Mouse (Mus musculus) Patski (cell line): ENCODE data around the gene Sh3pxd2a. TPM values are rescaled to one million over a fixed set of nuclear protein-coding genes. Genes with fewer than 3 reads are reported as not detected.

Experiments used
- ATAC-seq: fragments of 100-300 bp; one replicate; pipeline ENCODE4 v1.8.0; 2021
- CTCF ChIA-PET: fragments of 350-600 bp; sonication (Branson Sonifier 250); formaldehyde crosslinking; loops from one replicate; lab custom pipeline; 2022; ENCODE audit warnings: inconsistent platforms; lab: Charles Lee
- POLR2A ChIA-PET: fragments of 350-600 bp; sonication (Branson Sonifier 250); formaldehyde crosslinking; loops from one replicate; lab custom pipeline; 2022; ENCODE audit warnings: antibody characterized with exemption, inconsistent platforms; lab: Charles Lee
- DNase-seq: peaks from one replicate; pipeline ENCODE4 v3.0.0-alpha.2; 2011; ENCODE audit warnings: low read depth, low spot score
- H3K27me3 ChIP-seq: fragments of 371-371 bp; one replicate; pipeline ENCODE4 v1.5.1; 2021
- CTCF ChIP-seq: fragments of 100-300 bp; IDR thresholded peaks from one replicate; pipeline ENCODE4 v1.5.1; 2021
- in situ Hi-C: fragments of 300-500 bp; cut with MboI; formaldehyde crosslinking; loops from 3 replicates; pipeline ENCODE4 v1.11.1; 2018; ENCODE audit warnings: low pct_unique_long_range_greater_than_20kb, mixed read lengths
- polyA plus RNA-seq: library from polyadenylated mRNA; unstranded; gene quantifications from one replicate; pipeline ENCODE4 v1.2.3, GENCODE M21; 2021

Gene Sh3pxd2a
- polyA plus RNA-seq, 1 experiment from 2014 or later, result 37.3 TPM

GRCm38 (mm10) chr19:47413458-47414005, 50.7 kb downstream of the Sh3pxd2a start:
- TF ChIP-seq CTCF, result no peak
- CTCF ChIA-PET, result no interaction called here
- DNase-seq (no peak), ATAC-seq (no peak)
- POLR2A ChIA-PET, result no interaction called here
- H3K27me3 ChIP-seq, result no peaks in the 10 kb centered on the region
- in situ Hi-C loops, result no loop called here

GRCm38 (mm10) chr19:47412566-47413248, 51.5 kb downstream of the Sh3pxd2a start:
- DNase-seq, result no peak
- no peak for ATAC-seq
- in situ Hi-C loops, result no loop called here
- TF ChIP-seq CTCF, result no peak
- no peaks in the 10 kb centered on the region for H3K27me3 ChIP-seq
- CTCF ChIA-PET, result no interaction called here
- POLR2A ChIA-PET, result no interaction called here

- TF ChIP-seq CTCF, result no peak
- ATAC-seq (no peak), DNase-seq (no peak)
- in situ Hi-C loops, result no loop called here
- ChIA-PET POLR2A (no interaction called here), CTCF (no interaction called here)
- H3K27me3 ChIP-seq, result no peaks in the 10 kb centered on the region
These were observed 53.9 kb downstream of the Sh3pxd2a start for GRCm38 (mm10) chr19:47410301-47410700.

GRCm38 (mm10) chr19:47409142-47409541, 55.1 kb downstream of the Sh3pxd2a start:
- no peaks in the 10 kb centered on the region for H3K27me3 ChIP-seq
- ATAC-seq, result no peak
- no peak for TF ChIP-seq CTCF
- DNase-seq, result no peak
- in situ Hi-C loops, result no loop called here
- CTCF ChIA-PET, result no interaction called here
- POLR2A ChIA-PET, result no interaction called here

- TF ChIP-seq CTCF, result no peak
- H3K27me3 ChIP-seq, result no peaks in the 10 kb centered on the region
- in situ Hi-C loops, result no loop called here
- ATAC-seq (no peak), DNase-seq (no peak)
- ChIA-PET CTCF (interaction anchor here (0.9 to 1.0 kb wide), 2 partner anchors 11 to 14 kb away, joined by 3 read pairs; no protein-coding TSS in a partner anchor), POLR2A (no interaction called here)
These were observed 55.5 kb downstream of the Sh3pxd2a start for GRCm38 (mm10) chr19:47408656-47409055.

- no peak for TF ChIP-seq CTCF
- in situ Hi-C loops, result no loop called here
- POLR2A ChIA-PET, result no interaction called here
- DNase-seq, result no peak
- no peak for ATAC-seq
- CTCF ChIA-PET, result no interaction called here
- no peaks in the 10 kb centered on the region for H3K27me3 ChIP-seq
These were observed 56.9 kb downstream of the Sh3pxd2a start for GRCm38 (mm10) chr19:47407332-47407731.

- in situ Hi-C loops, result no loop called here
- TF ChIP-seq CTCF, result no peak
- ATAC-seq, result no peak
- ChIA-PET POLR2A (no interaction called here), CTCF (no interaction called here)
- H3K27me3 ChIP-seq, result no peaks in the 10 kb centered on the region
- no peak for DNase-seq
These were observed 57.7 kb downstream of the Sh3pxd2a start for GRCm38 (mm10) chr19:47406524-47406923.

- in situ Hi-C loops, result no loop called here
- no peak for TF ChIP-seq CTCF
- no peak for DNase-seq
- H3K27me3 ChIP-seq, result no peaks in the 10 kb centered on the region
- ChIA-PET CTCF (no interaction called here), POLR2A (no interaction called here)
- no peak for ATAC-seq
These were observed 58.7 kb downstream of the Sh3pxd2a start for GRCm38 (mm10) chr19:47405548-47405947.

GRCm38 (mm10) chr19:47403391-47404379, 60.5 kb downstream of the Sh3pxd2a start:
- TF ChIP-seq CTCF, result no peak
- H3K27me3 ChIP-seq, result no peaks in the 10 kb centered on the region
- DNase-seq (no peak), ATAC-seq (no peak)
- CTCF ChIA-PET, result no interaction called here
- in situ Hi-C loops, result no loop called here
- POLR2A ChIA-PET, result no interaction called here

- no peak for DNase-seq
- no peak for ATAC-seq
- ChIA-PET CTCF (no interaction called here), POLR2A (no interaction called here)
- no peak for TF ChIP-seq CTCF
- in situ Hi-C loops, result no loop called here
- no peaks in the 10 kb centered on the region for H3K27me3 ChIP-seq
These were observed 61.2 kb downstream of the Sh3pxd2a start for GRCm38 (mm10) chr19:47402976-47403375.
